Mouse (Mus musculus) liver, embryonic 14.5 days (tissue): ENCODE measurements around the gene Kcnj10.

Experiments used
- CTCF ChIP-seq: IDR thresholded peaks from 2 replicates; pipeline ENCODE4 v1.5.1; 2016; ENCODE audit warnings: antibody characterized with exemption, low read depth, control low read depth
- EP300 ChIP-seq: IDR thresholded peaks from 2 replicates; pipeline ENCODE4 v1.6.1; 2016; ENCODE audit warnings: antibody characterized with exemption, low read depth

GRCm38 (mm10) chr1:172418642-172419041 lies 77.6 kb downstream of the Kcnj10 start:
- no peak for TF ChIP-seq EP300
- no peak for TF ChIP-seq CTCF
